Mouse (Mus musculus) liver, embryonic 16.5 days (tissue): ENCODE results near the gene Ogg1. TPM values are rescaled to one million over a fixed set of nuclear protein-coding genes. Genes with fewer than 3 reads are reported as not detected.

ENCODE experiments used
- ATAC-seq: fragments of 200-750 bp; cut with Nextera tagmentation; 2 replicates; pipeline ENCODE4 v1.8.0; 2017; ENCODE audit warnings: low read depth, mild to moderate bottlenecking, moderate number of reproducible peaks, moderate library complexity
- H3K27ac ChIP-seq: fragments of 300-500 bp; sonication (generic); 2 replicates; pipeline ENCODE4 v1.5.1; 2014; ENCODE audit warnings: mild to moderate bottlenecking, low read length
- H3K27me3 ChIP-seq: fragments of 300-500 bp; sonication (generic); 2 replicates; pipeline ENCODE4 v1.6.1; 2014; ENCODE audit warnings: low read depth, low read length, mixed read lengths; ENCODE audit not compliant: control insufficient read depth, insufficient read depth
- H3K36me3 ChIP-seq: fragments of 300-500 bp; sonication (generic); 2 replicates; pipeline ENCODE4 v1.6.1; 2014; ENCODE audit warnings: mild to moderate bottlenecking; ENCODE audit not compliant: control insufficient read depth, insufficient read depth
- H3K4me1 ChIP-seq: fragments of 300-500 bp; sonication (generic); 2 replicates; pipeline ENCODE4 v1.6.1; 2014; ENCODE audit warnings: low read depth, low read length, mixed read lengths; ENCODE audit not compliant: control insufficient read depth
- H3K4me2 ChIP-seq: fragments of 300-500 bp; sonication (generic); 2 replicates; pipeline ENCODE4 v1.6.1; 2014; ENCODE audit warnings: low read depth, low read length, mixed read lengths
- H3K4me3 ChIP-seq: fragments of 300-500 bp; sonication (generic); 2 replicates; pipeline ENCODE4 v1.5.1; 2014; ENCODE audit warnings: low read depth, mild to moderate bottlenecking, low read length
- H3K9ac ChIP-seq: fragments of 300-500 bp; sonication (generic); 2 replicates; pipeline ENCODE4 v1.6.1; 2014; ENCODE audit warnings: low read depth, low read length
- H3K9me3 ChIP-seq: fragments of 300-500 bp; sonication (generic); replicated peaks from 2 replicates; pipeline ENCODE4 v1.6.1; 2016; ENCODE audit warnings: low read length; ENCODE audit not compliant: control insufficient read depth
- WGBS: fragments of 180-500 bp; shearing (Covaris S2); extraction: QIAGEN DNeasy Blood & Tissue Kit; methylation state at CpG from one replicate; pipeline ENCODE4 v1.1.7; 2014; ENCODE audit not compliant: insufficient replicate concordance; 5-methylcytosine and 5-hydroxymethylcytosine counted together
- polyA plus RNA-seq: library from polyadenylated mRNA; unstranded; fragments of >200 nt; fragmentation: Nextera tagmentation; extraction: Ambion mirVana; gene quantifications from 2 replicates; pipeline ENCODE4 v1.2.1, GENCODE M21; 2015

Ogg1 gene
- polyA plus RNA-seq, 1 experiment from 2014 or later = 4.4 TPM

- WGBS = 36% methylated on average over 3 of the region's 3 CpGs
- Histone ChIP-seq H3K27ac (no peak overlapping the region), H3K36me3 (no peaks in the 10 kb centered on the region)
Observed at GRCm38 (mm10) chr6:113353696-113354095, 26.9 kb downstream of the Ogg1 start.

GRCm38 (mm10) chr6:113361476-113361875, 34.7 kb downstream of the Ogg1 start:
- Histone ChIP-seq H3K4me2 (no peak overlapping the region), H3K4me3 (no peak overlapping the region), H3K27ac (no peak overlapping the region), H3K9ac (no peak overlapping the region), H3K9me3 (no peaks in the 10 kb centered on the region), H3K27me3 (no peaks in the 10 kb centered on the region), H3K36me3 (no peaks in the 10 kb centered on the region), H3K4me1 (no peaks in the 10 kb centered on the region)
- no peak for ATAC-seq
- 67% methylated on average over 4 of the region's 4 CpGs for WGBS

More at GRCm38 (mm10) chr6:113353696-113354095, 26.9 kb downstream of the Ogg1 start:
- Histone ChIP-seq H3K9ac (no peak overlapping the region), H3K4me3 (no peak overlapping the region), H3K27me3 (no peaks in the 10 kb centered on the region), H3K9me3 (no peaks in the 10 kb centered on the region), H3K4me2 (no peak overlapping the region), H3K4me1 (no peaks in the 10 kb centered on the region; the same call in 1 of the 2 replicates)
- no peak for ATAC-seq

GRCm38 (mm10) chr6:113362241-113362640, 35.5 kb downstream of the Ogg1 start:
- Histone ChIP-seq H3K9ac (no peak overlapping the region), H3K9me3 (no peaks in the 10 kb centered on the region), H3K4me3 (no peak overlapping the region), H3K27ac (no peak overlapping the region), H3K4me1 (no peaks in the 10 kb centered on the region), H3K27me3 (no peaks in the 10 kb centered on the region), H3K36me3 (no peaks in the 10 kb centered on the region), H3K4me2 (no peak overlapping the region)
- WGBS = 84% methylated on average over 1 of the region's 1 CpGs
- ATAC-seq = no peak

- H3K4me2 ChIP-seq = no peak overlapping the region
- no peaks in the 10 kb centered on the region for H3K9me3 ChIP-seq
- H3K27ac ChIP-seq = no peak overlapping the region
- no peaks in the 10 kb centered on the region; the same call in none of the 2 replicates for H3K36me3 ChIP-seq
- H3K4me3 ChIP-seq = no peak overlapping the region
- WGBS = 64% methylated on average over 8 of the region's 8 CpGs
- H3K4me1 ChIP-seq = no peaks in the 10 kb centered on the region
- no peak overlapping the region for H3K9ac ChIP-seq
- H3K27me3 ChIP-seq = no peaks in the 10 kb centered on the region
- ATAC-seq = no peak
Observed at GRCm38 (mm10) chr6:113364518-113365135, 37.9 kb downstream of the Ogg1 start.

GRCm38 (mm10) chr6:113366639-113367038, 39.9 kb downstream of the Ogg1 start:
- Histone ChIP-seq H3K36me3 (peaks cover 10% of the 10 kb centered on the region), H3K27me3 (no peaks in the 10 kb centered on the region)
- 74% methylated on average over 6 of the region's 6 CpGs for WGBS

GRCm38 (mm10) chr6:113367574-113367973, 40.8 kb downstream of the Ogg1 start:
- no peak overlapping the region for H3K4me3 ChIP-seq
- H3K27ac ChIP-seq = no peak overlapping the region
- H3K4me1 ChIP-seq = no peaks in the 10 kb centered on the region; the same call in 1 of the 2 replicates
- H3K9me3 ChIP-seq = no peaks in the 10 kb centered on the region
- no peak for ATAC-seq
- H3K9ac ChIP-seq = no peak overlapping the region
- 87% methylated on average over 1 of the region's 1 CpGs for WGBS
- no peak overlapping the region for H3K4me2 ChIP-seq
- peaks cover 11% of the 10 kb centered on the region for H3K36me3 ChIP-seq
- H3K27me3 ChIP-seq = no peaks in the 10 kb centered on the region

More at GRCm38 (mm10) chr6:113366639-113367038, 39.9 kb downstream of the Ogg1 start:
- Histone ChIP-seq H3K4me1 (no peaks in the 10 kb centered on the region), H3K27ac (no peak overlapping the region), H3K9me3 (no peaks in the 10 kb centered on the region), H3K9ac (no peak overlapping the region), H3K4me2 (no peak overlapping the region), H3K4me3 (no peak overlapping the region)
- ATAC-seq = no peak

GRCm38 (mm10) chr6:113368124-113368523, 41.4 kb downstream of the Ogg1 start:
- H3K4me2 ChIP-seq = no peak overlapping the region
- no peak overlapping the region for H3K9ac ChIP-seq
- peaks cover 11% of the 10 kb centered on the region for H3K36me3 ChIP-seq
- H3K27me3 ChIP-seq = no peaks in the 10 kb centered on the region
- no peaks in the 10 kb centered on the region for H3K9me3 ChIP-seq
- H3K4me3 ChIP-seq = no peak overlapping the region
- H3K4me1 ChIP-seq = peaks cover 1% of the 10 kb centered on the region
- H3K27ac ChIP-seq = no peak overlapping the region
- no peak for ATAC-seq
- 80% methylated on average over 7 of the region's 7 CpGs for WGBS

- peaks cover 5% of the 10 kb centered on the region for H3K4me1 ChIP-seq
- no peak overlapping the region for H3K9ac ChIP-seq
- ATAC-seq = no peak
- H3K9me3 ChIP-seq = no peaks in the 10 kb centered on the region
- H3K4me2 ChIP-seq = no peak overlapping the region
- H3K27ac ChIP-seq = no peak overlapping the region
- WGBS = 75% methylated on average over 5 of the region's 5 CpGs
- H3K36me3 ChIP-seq = peaks cover 11% of the 10 kb centered on the region
- no peaks in the 10 kb centered on the region for H3K27me3 ChIP-seq
- H3K4me3 ChIP-seq = no peak overlapping the region
Observed at GRCm38 (mm10) chr6:113368577-113368976, 41.8 kb downstream of the Ogg1 start.

GRCm38 (mm10) chr6:113370194-113370929, 43.6 kb downstream of the Ogg1 start:
- peaks cover 14% of the 10 kb centered on the region for H3K36me3 ChIP-seq
- 84% methylated on average over 20 of the region's 20 CpGs for WGBS
- peaks cover 8% of the 10 kb centered on the region for H3K4me1 ChIP-seq
- no peak overlapping the region for H3K4me2 ChIP-seq
- no peaks in the 10 kb centered on the region for H3K27me3 ChIP-seq
- H3K4me3 ChIP-seq = no peak overlapping the region
- H3K9me3 ChIP-seq = no peaks in the 10 kb centered on the region
- H3K9ac ChIP-seq = no peak overlapping the region
- ATAC-seq = no peak
- no peak overlapping the region for H3K27ac ChIP-seq
